Mouse (Mus musculus): ENCODE measurements at regions not wholly inside any gene's neighbourhood (a gene's known extent, or its start where the extent isn't known, plus 50 kb on each side); places are given as distances from the start of the nearest gene placed in this dataset.

- ATAC-seq (ENCODE audit: insufficient number of reproducible peaks, low FRiP score, low TSS enrichment) = no peak
Observed at GRCm38 (mm10) chr13:59393231-59393938, 191.6 kb downstream of the Agtpbp1 start.

GRCm38 (mm10) chr13:59392828-59393227 is 192.2 kb downstream of the Agtpbp1 start:
- ATAC-seq (ENCODE audit: insufficient number of reproducible peaks, low FRiP score, low TSS enrichment) = no peak

- ATAC-seq (ENCODE audit: insufficient number of reproducible peaks, low FRiP score, low TSS enrichment) = no peak
Observed at GRCm38 (mm10) chr13:59387627-59388325, 197.3 kb downstream of the Agtpbp1 start.

GRCm38 (mm10) chr13:59386935-59387540 is 198.0 kb downstream of the Agtpbp1 start:
- no peak for ATAC-seq (ENCODE audit: insufficient number of reproducible peaks, low FRiP score, low TSS enrichment)

- ATAC-seq (ENCODE audit: insufficient number of reproducible peaks, low FRiP score, low TSS enrichment) = no peak
Observed at GRCm38 (mm10) chr13:59385824-59386223, 199.2 kb downstream of the Agtpbp1 start.

GRCm38 (mm10) chr13:59370141-59370816 is 214.7 kb downstream of the Agtpbp1 start:
- no peak for ATAC-seq (ENCODE audit: insufficient number of reproducible peaks, low FRiP score, low TSS enrichment)

GRCm38 (mm10) chr13:59368550-59369449 is 216.2 kb downstream of the Agtpbp1 start:
- ATAC-seq (ENCODE audit: insufficient number of reproducible peaks, low FRiP score, low TSS enrichment) = no peak

- peak; percentile 61 for ATAC-seq (ENCODE audit: insufficient number of reproducible peaks, low FRiP score, low TSS enrichment)
Observed at GRCm38 (mm10) chr13:59365460-59365859, 219.6 kb downstream of the Agtpbp1 start.

GRCm38 (mm10) chr13:59363428-59363827 is 221.6 kb downstream of the Agtpbp1 start:
- no peak for ATAC-seq (ENCODE audit: insufficient number of reproducible peaks, low FRiP score, low TSS enrichment)

GRCm38 (mm10) chr13:59361323-59361722 is 223.7 kb downstream of the Agtpbp1 start:
- ATAC-seq (ENCODE audit: insufficient number of reproducible peaks, low FRiP score, low TSS enrichment) = no peak

- no peak for ATAC-seq (ENCODE audit: insufficient number of reproducible peaks, low FRiP score, low TSS enrichment)
Observed at GRCm38 (mm10) chr13:59360026-59360425, 225.0 kb downstream of the Agtpbp1 start.

GRCm38 (mm10) chr13:59358421-59358820 is 226.6 kb downstream of the Agtpbp1 start:
- no peak for ATAC-seq (ENCODE audit: insufficient number of reproducible peaks, low FRiP score, low TSS enrichment)

GRCm38 (mm10) chr13:59351461-59351860 is 233.6 kb downstream of the Agtpbp1 start:
- no peak for ATAC-seq (ENCODE audit: insufficient number of reproducible peaks, low FRiP score, low TSS enrichment)

GRCm38 (mm10) chr13:59350613-59351150 is 234.3 kb downstream of the Agtpbp1 start:
- no peak for ATAC-seq (ENCODE audit: insufficient number of reproducible peaks, low FRiP score, low TSS enrichment)

GRCm38 (mm10) chr13:59348510-59348909 is 236.5 kb downstream of the Agtpbp1 start:
- no peak for ATAC-seq (ENCODE audit: insufficient number of reproducible peaks, low FRiP score, low TSS enrichment)

- ATAC-seq (ENCODE audit: insufficient number of reproducible peaks, low FRiP score, low TSS enrichment) = no peak
Observed at GRCm38 (mm10) chr13:59341871-59342270, 243.2 kb downstream of the Agtpbp1 start.

GRCm38 (mm10) chr13:59338436-59338835 is 246.6 kb downstream of the Agtpbp1 start:
- no peak for ATAC-seq (ENCODE audit: insufficient number of reproducible peaks, low FRiP score, low TSS enrichment)

- no peak; the same call in 1 of the 2 replicates for ATAC-seq (ENCODE audit: insufficient number of reproducible peaks, low FRiP score, low TSS enrichment)
Observed at GRCm38 (mm10) chr13:59323933-59324332, 261.1 kb downstream of the Agtpbp1 start.

GRCm38 (mm10) chr13:59323441-59323840 is 261.6 kb downstream of the Agtpbp1 start:
- ATAC-seq (ENCODE audit: insufficient number of reproducible peaks, low FRiP score, low TSS enrichment) = no peak

- ATAC-seq (ENCODE audit: insufficient number of reproducible peaks, low FRiP score, low TSS enrichment) = no peak
Observed at GRCm38 (mm10) chr13:59320261-59320660, 264.8 kb downstream of the Agtpbp1 start.
